Mouse (Mus musculus): ENCODE results near the gene Cenpm. TPM values are rescaled to one million over a fixed set of nuclear protein-coding genes. Genes with fewer than 3 reads are reported as not detected.
"Not testable (repeated sequence)": the region's sequence is repeated elsewhere in the genome, so short reads cannot be mapped to it uniquely, and the experiment has no call there.

Gene Cenpm
- 1 to 10 TPM in 1 of 2 experiments, under 1 TPM in 1; 0.93 to 1.9 TPM for total RNA-seq (2021)
- polyA plus RNA-seq (2012; rRNA removed), result 11.0 and 11.1 TPM in 2 replicates
- long read RNA-seq, partial matches to known transcripts, result 1 of 2 reads
- long read RNA-seq, other reads (novel, unspliced or antisense), result 1 of 2 reads

DNA sequence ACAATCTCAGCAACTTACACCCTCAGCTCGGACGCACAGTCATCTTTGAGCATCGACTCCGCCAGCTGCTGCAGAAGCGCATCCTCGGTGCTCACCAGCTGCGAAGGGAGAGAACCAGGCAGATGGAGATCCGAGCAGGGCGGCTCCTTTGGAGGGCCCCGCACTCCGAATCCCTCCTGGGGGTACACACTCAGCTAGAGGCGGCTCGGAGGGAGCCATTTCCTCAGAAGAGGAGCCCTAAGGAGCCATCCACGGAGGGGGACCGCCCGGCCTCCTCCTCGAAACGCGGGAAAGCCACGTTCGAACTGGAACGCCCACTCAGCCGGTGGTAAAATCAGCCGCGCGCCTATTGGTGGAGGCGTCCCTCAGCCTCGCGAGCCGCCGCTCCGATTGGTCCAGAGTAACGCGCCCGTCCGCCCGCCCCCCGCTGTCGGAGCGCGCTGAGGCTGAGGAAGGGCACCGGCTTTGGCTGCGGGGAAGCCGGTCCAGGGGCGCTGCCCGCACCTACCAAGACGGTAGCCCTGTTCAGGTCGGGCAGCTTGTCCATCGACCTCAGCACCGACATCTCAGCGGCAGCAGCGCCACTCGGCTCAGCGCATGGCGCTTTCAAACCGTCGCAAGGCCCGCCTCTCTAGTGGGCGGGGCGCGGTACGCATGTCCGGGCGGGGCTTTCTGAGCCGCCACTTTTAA, at the start of gene Cenpm:
Gene Cenpm (minus strand): TSS at position 634 of the 690 bp plus-strand sequence.
- peak; percentile 95 for DNase-seq

GRCm38 (mm10) chr15:82294059-82294458, 49.5 kb upstream of the Cenpm start:
- no peak for DNase-seq

GRCm38 (mm10) chr15:82293271-82293711, 48.7 kb upstream of the Cenpm start:
- DNase-seq, result no peak

DNA sequence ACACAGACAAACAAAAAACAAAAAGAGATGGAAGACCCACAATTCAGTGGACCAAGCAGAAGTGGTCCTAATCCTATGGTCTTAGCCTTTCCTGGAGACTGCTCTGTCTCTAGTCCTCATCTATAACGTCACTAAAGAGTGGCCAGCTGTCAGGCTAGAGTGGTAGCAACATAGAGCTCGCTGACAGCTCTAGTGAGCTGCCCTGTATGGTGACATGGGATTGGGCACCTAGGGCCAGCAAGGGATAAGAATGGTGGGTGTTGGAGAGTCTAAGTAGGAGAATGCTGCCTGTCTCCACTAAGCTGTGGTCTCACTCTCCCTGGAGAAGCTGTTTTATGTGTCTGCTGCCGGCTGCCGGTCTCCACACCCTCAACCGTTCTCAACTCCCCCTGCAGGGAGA, 48.3 kb upstream of the Cenpm start:
- DNase-seq, result no peak

GRCm38 (mm10) chr15:82290252-82290651, 45.7 kb upstream of the Cenpm start:
- no peak for DNase-seq

DNA sequence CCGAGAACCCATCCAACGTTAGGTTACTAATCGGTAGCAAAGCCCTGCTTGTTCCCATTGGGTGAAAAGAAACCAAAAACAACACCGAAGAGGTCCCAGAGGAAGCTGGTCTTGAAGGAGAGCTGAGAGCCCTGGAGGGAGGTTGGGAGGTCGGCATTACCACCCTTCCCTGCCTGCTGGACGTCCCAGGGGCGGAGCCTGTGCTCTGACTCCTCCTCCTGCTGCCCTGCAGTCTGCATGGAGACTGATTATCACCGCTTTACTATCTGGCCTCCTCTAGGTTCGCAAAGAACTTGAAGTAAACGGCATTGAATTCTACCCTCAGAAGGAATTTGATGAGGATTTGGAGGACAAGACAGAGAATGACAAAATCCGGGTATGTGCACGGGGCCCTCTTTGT, 41.6 kb upstream of the Cenpm start:
- no peak for DNase-seq

DNA sequence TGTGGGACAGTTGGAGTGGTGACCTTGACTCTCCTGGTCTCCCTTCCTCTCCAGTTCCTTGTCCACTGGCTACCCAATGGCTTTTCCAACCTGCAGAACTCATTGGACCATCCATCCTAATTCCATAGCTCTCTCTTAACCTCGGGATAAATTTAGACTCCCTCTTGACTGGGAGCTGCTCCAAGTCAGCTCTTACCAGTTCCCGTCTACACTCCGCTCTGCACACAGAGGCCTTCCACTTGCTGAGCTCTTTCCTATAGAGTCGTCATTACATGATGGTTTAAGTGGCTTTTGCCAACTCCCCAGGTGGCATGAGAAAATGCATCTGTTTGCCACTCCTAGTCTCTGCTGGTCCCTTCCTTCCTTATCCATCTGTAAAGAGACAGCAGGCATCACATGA, 36.1 kb upstream of the Cenpm start:
- DNase-seq, result no peak

DNA sequence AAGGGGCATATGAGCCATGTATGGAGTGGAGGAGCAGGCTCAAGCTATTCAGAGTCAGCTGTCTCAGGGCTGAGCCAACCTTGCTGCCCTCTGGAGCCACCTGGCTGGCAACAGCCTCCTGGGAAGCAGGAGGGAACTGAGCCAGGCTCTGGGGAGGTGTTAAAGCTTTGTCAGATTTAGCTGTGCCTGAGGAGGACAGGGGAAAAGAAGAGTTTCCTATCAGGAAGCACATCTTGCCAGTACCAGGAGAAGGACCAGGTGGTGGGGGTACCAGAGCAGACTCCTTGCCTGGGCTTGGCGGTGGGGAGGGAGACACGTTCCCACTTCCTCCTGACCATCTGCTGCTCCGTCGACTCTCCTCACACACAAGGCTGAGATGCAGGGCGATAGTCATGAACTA, 33.0 kb upstream of the Cenpm start:
- no peak for DNase-seq

- peak; percentile 72 for DNase-seq
These were observed 30.7 kb upstream of the Cenpm start for GRCm38 (mm10) chr15:82274927-82275901.

DNA sequence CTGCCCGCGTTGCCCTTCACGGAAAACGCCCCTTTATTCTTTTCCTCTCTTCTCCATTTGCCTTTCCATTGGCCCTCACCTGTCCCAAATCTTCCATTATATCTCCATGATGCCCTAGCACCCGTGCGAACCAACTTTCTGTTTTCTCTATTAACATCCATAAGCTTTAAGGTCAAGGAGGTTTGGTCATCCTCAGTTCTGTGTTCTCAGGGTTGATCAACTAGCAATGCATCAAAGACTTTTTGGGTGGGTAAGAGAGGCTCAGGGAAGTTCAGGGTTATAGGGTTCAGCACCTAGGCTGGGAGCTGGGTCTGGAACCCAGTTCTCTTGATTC, 30.0 kb upstream of the Cenpm start, which contains the start of gene Sept3:
Gene Sept3 (plus strand): TSS at position 301 of the 334 bp plus-strand sequence.
- DNase-seq, result no peak

DNA sequence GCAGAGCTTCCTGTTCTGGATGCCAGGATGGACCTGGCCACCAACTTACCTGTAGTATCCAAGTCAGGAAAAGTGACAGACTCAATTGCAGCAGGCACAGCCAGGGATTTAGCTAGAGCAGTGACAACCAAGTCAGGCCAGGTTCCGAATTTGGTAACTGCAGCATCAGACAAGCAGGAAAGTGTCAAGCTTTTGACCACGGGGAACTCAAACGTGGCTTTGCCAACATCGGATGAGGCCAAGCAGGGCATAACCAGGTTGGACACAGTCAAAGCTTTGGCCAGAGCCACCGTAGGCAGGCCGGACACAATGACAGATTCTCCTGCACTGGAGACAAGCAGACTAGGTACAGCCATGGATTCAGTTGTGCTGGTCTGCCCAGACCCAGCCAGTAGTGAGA, 27.7 kb upstream of the Cenpm start:
- no peak for DNase-seq

DNA sequence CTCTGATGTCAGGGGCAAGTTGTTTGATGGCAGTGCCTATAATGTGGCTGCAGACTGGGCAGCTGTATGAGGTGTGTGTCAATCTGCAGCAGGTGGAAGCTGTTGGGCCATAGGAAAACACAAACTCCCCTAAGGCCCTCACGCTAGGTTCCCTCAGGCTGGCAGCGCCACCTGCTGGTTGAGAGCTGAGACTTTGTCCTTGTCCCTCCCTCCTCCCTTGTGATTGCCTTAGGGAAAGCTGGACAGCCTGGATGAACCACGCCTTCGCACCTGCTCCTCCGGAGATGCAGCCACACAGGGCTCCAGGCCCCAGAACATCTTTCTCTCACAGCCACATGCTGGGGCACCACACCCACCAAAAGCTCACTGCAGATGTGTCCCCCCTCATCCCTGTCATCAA, 26.7 kb upstream of the Cenpm start:
- DNase-seq, result peak; percentile 68

DNA sequence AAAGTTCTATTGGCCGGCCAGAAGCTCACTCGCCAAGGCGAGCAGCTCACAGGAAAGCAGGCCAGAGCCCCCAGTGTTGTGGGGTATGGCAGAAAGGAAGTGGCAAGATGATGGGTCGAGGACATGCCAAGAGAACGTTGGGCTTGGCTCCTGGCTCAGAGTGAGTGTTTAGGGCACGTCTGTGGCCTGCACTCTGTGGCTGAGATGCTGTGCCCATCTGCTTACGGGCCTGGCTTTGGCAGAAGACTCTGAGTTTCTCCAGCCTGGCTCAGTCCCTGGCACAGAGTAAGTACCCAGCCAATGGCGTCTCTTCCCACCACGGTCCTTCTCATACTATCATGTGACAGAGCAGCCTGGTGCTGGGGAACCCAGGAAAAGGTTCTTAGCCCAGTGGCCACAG, 24.2 kb upstream of the Cenpm start:
- DNase-seq, result no peak

GRCm38 (mm10) chr15:82268185-82268584, 23.6 kb upstream of the Cenpm start:
- DNase-seq, result no peak

DNA sequence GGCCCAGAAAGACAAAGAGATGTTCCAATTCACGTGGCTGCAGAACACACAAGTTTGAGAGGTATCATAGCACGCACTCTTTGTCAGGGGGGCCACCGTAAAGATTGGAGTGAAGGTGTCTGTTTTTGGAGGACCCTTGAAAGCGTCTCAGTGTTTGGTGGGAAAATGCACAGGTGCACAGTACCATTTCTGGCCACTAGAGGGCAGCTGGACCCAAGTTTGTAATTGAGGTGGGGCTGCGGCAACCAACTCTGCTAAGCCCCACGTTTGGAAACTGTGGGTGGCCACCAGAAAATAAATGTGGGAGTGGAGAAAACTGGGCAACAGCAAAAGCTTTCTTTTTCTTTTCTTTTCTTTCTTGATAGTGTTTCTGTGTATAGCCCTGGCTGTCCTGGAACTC, 21.8 kb upstream of the Cenpm start:
- DNase-seq, result peak; percentile 36

DNA sequence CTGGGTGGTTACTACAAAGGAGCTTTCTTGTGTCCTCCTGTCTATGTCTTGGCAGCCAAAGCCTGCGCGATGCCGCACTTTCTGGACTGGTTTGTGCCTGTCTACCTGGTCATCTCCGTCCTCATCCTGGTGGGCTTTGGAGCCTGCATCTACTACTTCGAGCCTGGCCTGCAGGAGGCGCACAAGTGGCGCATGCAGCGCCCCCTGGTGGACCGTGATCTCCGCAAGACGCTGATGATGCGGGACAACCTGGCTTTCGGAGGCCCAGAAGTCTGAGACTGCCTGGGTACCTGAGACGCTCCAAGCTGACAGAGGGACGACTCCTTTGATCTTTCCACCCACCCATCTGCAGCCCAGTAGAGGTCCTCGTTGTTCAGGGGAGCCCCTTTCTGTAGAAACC, 15.0 kb upstream of the Cenpm start:
- peak; percentile 41 for DNase-seq

DNA sequence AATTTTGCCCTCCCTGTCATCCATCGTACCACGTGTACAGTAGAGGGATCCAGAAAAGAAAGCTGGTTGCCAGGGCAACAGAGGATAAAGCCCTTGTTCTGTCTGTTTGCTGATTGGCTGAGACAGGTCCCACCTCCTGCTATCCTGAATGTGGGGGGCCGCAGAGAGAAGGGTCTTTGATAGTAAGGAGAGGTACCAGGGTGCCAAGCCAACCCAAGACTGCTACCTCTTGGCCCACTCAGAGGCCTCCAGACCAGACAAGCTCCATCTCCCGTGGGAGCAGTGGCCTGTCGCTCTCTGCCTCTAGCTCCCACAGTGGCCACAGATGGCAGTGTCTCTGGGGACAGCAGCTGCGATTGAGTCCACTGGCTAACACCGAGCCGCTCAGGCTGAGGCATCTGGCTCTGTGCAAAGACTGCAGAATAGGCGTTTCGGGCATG, 11.4 kb upstream of the Cenpm start:
- DNase-seq, result no peak

GRCm38 (mm10) chr15:82255248-82255647, 10.7 kb upstream of the Cenpm start:
- DNase-seq, result no peak

- DNase-seq, result no peak
These were observed 7.5 kb upstream of the Cenpm start, which contains the start of gene 1500009C09Rik for GRCm38 (mm10) chr15:82252097-82252496. Gene 1500009C09Rik, plus strand, starts transcription at chr15:82252397.

DNA sequence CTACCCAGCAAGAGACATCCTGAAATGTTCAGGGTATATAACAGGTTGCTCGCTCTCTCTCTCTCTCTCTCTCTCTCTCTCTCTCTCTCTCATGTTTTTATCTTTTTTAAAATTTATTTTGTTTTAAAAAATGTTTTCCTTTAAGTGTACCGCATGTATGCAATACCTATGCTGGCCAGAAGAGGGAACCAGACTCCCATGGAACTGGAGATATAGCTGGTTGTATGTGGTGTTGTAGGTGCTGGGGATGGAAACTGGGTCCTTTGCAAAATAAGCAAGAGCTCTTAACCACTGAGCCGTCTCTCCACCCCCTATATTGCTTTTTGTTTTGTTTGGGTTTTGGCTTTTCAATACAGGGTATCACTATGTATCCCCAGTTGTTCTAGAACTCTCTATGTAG, 7.0 kb upstream of the Cenpm start:
- DNase-seq, result no peak

GRCm38 (mm10) chr15:82247131-82247776, 2.7 kb upstream of the Cenpm start:
- DNase-seq, result peak; percentile 85

DNA sequence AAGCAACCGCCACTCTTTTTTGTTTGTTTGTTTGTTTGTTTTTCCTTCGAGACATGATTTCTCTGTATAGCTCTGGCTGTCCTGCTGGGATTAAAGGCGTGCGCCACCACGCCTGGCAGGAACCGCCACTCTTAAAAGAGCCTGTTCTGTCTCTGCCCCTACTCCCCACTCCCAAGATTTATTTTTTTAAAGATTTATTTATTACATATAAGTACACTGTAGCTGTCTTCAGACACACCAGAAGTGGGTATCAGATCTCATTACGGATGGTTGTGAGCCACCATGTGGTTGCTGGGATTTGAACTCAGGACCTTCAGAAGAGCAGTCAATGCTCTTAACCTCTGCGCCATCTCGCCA, 235 bp upstream of the Cenpm start:
- DNase-seq, result not testable (repeated sequence)
